Mouse (Mus musculus) gastrocnemius, postnatal 4 days (tissue): ENCODE data around the gene AC109138.7. TPM values are rescaled to one million over a fixed set of nuclear protein-coding genes. Genes with fewer than 3 reads are reported as not detected.

ENCODE experiments used
- DNase-seq, 2 experiments: peaks; one replicate each; pipeline ENCODE4 v3.0.0; 2021 to 2022; ENCODE audit warnings: low spot score in 2 of 2, mixed read lengths in 2 of 2
- total RNA-seq, 2 experiments: library from RNA; stranded (reverse); gene quantifications; 2 replicates each; pipeline ENCODE4 v1.2.3; 2021

Gene AC109138.7
- total RNA-seq, 2 experiments from 2014 or later, result not detected

DNA sequence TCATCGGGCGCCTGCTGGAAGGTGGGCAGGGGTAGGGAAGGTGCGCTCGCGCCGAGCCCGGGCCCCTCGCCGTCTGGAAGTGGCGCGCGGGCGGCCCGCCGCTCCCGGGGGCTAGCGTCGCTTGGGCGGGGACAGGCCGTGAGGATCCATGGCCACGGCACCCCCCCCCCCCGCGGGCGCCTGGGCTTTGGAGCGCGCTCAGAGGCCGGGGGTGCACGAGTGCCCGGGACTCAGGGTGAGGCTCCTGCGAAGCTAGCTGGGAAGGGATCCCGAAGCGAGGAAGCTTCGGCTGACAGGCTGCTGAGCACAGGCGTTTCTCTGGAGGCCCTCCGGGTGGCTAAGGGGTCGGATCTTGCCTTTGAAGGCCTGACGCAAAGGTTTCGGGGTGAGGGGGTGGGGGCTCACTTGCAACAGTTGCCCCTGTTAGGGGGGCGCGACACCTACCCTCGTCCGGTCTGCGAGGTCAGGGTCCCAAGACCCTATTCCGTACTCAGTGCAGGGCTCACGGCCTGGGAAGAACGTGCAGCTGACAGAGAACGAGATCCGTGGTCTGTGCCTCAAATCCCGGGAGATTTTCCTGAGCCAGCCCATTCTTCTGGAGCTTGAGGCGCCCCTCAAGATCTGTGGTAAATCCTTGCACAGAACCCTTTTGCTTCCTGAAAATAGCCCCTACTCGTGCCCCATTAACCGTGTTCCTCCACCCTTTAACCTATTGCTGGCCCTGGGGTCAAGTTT lies 21.7 kb upstream of the AC109138.7 start:
- DNase-seq, result no peak

DNA sequence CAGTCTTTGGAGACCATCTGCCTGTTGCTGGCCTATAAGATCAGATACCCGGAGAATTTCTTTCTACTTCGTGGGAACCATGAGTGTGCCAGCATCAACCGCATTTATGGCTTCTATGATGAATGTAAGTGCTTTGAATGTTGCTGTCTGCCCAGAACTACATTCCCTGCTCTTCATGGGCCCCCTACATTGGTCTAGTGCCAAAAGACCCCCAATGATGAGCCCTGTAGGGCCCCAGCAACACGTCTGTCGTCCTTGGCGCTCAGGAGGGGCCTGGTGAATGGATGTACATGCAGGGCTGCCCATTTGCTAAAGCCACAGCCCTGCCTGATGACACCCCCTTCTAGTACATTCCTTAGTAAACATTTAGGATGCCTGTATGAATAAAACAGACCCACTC lies 21.0 kb upstream of the AC109138.7 start:
- DNase-seq, result no peak

DNA sequence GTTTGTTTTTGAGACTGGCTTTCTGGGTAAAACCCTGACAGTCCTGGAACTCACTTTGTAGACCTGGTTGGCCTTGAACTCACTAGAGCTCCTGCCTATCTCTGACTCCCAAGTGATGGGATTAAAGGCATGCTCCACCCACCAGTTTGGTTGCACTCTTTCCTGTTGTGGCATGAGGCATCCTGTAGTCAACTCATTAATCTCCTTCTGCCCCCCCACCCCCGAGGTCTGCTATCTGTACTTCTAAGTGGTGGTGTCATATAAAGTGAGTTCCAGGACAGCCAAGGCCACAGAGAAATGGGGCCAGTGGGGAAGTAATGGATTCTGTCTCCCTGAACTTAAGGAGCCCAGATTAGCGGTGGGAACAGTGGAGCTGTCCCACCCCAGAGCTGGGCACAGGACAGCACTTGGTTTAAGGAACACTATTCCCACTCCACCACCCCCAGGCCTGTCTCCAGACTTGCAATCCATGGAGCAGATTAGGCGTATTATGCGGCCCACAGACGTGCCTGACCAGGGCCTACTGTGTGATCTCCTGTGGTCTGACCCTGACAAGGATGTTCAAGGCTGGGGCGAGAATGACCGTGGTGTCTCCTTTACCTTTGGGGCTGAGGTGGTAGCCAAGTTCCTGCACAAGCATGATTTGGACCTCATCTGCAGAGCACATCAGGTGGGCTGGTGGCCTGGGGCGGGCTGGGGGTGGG lies 20.0 kb upstream of the AC109138.7 start:
- DNase-seq, result no peak

DNA sequence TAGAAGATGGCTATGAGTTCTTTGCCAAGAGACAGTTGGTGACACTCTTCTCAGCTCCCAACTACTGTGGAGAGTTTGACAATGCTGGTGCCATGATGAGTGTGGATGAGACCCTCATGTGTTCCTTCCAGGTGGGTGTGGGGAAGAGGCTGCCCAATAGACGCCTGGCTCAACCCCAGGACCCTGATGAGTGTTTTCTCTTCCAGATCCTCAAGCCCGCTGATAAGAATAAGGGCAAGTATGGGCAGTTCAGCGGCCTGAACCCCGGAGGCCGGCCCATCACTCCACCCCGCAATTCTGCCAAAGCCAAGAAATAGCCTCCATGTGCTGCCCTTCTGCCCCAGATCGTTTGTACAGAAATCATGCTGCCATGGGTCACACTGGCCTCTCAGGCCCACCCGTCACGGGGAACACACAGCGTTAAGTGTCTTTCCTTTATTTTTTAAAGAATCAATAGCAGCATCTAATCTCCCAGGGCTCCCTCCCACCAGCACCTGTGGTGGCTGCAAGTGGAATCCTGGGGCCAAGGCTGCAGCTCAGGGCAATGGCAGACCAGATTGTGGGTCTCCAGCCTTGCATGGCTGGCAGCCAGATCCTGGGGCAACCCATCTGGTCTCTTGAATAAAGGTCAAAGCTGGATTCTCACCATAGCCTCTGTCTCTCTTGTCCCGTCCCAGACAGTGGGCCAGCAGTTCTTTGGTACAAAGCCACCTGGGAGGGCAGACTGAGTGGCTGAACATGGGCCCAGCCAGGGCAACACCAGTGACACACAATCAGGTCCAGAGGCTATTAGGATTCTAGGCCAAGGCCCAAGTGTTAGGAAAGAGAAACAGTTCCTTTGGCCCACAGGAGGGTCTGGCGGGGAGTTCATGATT lies 19.1 kb upstream of the AC109138.7 start:
- DNase-seq, result no peak

DNA sequence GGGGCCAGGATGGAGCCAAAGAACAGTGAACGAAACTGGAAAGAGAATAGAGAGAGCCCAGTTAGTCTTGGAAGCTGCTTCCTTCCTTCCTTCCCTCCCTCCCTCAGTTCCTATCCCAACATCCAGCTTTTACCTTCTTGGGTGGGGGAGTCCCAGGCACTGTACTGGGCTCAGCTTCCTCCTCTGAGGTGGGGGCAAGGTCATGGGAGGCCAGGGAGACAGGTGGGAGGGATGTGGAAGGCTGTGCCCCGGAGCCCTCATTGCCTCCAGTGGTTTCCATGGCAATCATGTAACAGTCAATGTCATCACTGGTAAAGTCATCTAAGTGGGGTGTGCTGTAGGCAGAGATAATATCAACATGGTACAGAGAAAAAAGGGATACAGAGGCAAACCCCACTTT lies 18.1 kb upstream of the AC109138.7 start:
- no peak for DNase-seq

DNA sequence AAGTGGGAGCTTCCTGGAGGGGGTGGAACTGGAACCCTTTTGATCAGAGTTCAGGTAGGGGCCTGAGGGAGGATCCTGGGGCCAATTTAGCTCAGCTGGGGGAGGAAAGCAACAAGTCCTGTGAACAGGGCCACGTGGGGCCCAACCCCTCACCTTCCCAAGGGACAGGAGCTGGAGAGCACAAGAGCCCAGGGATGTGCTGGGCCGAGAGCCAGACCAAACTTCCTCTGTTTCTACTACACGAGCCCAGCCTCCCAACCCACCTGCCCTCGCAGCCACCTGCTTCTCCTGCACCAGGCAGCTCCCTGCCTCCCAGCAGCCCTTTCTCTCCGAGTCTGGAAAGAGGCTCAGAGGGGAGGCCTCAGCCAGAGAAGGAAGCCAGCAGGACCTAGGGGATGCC lies 17.6 kb upstream of the AC109138.7 start:
- DNase-seq, result no peak

DNA sequence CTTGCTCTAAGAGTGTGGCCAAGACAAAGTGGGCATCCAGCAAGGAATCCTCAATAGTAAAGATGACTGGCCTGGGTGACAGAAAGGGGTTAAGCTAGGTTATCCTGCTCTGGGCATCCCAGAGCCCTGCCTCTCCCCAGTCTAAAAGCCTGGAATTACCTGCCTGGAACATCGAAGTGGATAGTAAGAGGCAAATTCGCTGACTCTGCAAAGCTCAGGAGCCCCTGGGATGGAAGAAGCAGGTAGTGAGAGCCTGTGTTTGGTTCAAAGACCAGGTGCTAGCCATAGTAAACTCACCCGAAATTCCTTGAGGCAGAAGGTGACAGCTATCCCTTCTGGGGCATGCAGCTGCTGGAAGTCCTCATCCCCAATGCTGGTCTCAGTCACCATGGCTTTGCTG lies 17.0 kb upstream of the AC109138.7 start:
- DNase-seq, result no peak

DNA sequence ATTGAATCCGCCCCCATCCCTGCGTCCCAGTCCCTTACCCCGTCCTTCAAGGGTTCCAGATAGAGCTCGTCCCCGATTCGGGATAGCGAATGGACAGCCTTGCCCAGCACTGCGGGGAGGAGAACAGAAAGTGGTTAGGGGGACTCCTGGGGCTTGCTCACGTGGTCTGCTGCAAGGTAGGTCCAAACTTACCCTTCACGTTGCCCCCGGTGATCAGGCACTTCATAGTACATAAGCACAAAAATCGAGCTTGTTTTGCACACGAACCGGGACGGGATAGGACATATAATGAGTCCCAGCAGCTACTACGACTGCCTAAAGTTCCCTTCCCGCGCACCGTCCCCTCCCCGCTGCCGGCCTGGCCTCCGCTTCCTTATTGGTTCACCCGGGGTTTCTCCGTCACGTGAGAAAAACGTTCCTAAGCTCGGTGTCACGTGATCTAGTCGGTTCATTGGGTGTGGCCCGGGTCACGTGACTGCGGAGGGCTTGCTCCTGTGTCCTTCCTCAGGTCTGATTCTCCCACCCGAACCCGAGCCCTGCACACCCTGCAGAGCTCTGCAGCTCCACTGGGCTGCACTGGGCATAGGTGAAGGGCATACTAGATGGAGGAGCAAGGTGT lies 12.8 kb upstream of the AC109138.7 start, which contains the start of gene Rad9a:
Gene Rad9a (minus strand): TSS at position 372 of the 619 bp plus-strand sequence.
- peak; percentile 91 to 96 for DNase-seq

DNA sequence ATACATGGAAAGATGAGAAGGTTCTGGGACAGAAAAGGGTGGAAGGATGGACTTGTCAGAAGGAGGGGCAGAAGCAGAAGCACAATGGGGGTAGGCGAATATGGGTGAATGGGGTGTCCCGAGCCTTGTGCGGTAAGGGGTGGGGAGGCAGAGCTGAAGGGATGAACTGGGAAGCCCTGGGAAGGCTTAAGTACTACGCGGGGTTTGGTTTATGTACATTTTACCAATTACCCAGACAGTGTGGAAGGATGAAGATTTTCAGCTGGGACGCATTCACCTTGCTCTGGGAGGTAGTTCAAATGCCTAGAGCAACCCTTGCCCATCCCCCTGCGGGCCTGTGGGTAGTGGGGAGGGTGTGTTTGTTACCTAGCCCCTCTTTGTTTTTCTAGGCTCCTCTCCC lies 12.0 kb upstream of the AC109138.7 start:
- DNase-seq, result no peak

DNA sequence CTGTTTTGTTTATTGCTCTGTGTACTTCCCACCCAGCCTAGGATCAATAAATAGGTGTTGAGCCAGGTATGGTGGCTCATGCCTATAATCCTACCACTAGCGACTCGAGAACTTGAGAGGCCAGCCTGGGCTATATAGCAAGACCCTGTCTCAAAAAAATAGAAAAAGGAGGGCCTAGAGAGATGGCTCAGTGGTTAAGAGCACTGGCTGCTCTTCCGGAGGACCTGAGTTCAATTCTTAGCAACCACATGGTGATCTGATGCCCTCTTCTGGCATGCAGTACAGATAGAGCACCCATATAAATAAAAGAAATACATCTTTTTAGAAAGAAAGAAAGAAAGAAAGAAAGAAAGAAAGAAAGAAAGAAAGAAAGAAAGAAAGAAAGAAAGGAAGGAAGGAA lies 11.0 kb upstream of the AC109138.7 start:
- DNase-seq, result no peak

DNA sequence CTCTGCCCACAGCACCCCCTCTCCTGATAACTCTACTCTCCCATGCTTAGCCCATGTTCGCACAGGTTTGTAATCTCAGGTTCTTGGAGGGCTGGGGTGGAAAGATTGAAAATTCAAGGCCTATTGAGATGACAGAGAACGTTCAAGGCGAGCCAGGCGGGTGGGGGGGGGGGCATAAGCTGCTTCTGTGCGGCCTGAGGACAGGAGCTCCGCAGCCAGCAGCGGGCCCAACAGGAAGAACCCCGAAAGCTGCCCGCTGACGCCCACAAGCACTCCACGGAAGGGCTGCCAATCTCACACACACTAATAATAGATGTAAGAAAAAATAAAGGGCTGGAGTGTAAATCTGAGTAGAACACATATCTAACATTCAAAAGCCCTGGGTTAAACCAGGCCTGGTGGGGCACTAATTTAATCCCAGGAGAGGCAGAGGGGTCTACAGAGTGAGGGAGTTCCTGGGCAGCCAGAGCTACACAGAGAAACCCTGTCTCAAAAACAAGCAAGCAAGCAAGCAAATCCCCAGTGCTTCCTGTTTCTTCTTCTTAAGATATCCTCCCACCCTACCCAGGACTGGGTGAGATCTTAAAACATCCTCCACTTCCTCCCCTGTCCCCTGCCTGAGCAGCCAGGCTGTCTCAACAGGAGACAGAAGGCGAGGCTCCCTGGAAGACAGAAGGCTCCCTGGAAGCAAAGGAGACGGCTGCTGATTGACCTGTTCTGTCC lies 10.4 kb upstream of the AC109138.7 start:
- DNase-seq, result no peak

DNA sequence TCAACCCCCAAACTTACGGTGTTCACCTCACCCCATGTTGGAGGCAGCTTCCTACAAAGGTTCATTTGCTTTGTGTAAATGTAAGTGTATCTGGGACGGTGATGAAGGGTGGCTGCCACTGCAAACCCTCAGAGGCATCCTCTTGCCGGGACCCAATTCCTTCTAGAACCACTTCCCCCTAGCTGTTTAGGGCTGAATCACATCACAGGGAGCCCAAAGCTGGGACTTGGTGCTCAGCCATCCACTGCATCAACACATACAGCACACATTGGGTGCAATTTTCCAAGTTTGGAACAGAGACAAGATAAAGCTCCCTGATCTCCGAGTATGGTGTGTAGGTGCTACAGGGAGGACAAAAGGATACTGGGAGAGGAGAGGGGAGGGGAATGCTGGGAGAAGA lies 9.3 kb upstream of the AC109138.7 start:
- no peak for DNase-seq

DNA sequence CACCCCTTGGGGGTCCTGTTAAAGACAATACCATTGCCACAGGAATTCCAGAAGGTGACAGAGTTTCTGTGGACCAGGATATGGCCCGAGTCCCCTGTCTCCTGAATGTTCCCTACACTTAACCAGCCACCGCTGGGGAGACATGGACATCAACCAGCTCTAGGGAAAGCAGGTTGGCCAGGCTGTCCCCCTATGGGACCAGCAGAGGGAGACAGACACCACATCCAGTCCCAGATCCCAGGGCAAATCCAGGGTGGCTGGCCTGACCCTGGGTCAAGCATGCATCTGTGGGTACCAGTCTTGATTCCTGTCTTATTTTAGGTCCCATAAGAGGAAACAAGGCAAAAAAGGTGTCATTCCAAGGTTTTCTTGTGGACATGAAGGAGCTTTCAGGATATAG lies 7.2 kb upstream of the AC109138.7 start:
- peak; percentile 32 to 66 for DNase-seq

DNA sequence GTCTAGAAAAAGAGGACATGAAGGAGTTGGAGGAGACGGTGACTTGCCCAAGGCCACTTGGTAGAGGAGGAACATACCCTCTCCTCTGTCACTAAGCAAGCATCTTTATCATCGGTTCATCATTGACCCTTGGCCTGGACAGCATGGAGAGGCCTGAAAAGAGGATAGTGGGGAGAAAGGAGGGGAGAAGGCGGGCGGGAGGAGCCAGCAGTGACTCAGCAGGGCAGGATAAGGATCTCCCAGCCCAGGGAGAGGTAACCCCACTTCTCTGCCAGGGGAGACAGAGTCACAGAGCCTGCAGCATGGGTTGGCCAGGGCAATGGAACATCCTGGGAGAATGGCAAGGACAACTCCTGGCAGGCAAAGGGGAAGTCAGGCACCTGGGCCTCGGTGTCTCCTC lies 5.6 kb upstream of the AC109138.7 start:
- no peak for DNase-seq

DNA sequence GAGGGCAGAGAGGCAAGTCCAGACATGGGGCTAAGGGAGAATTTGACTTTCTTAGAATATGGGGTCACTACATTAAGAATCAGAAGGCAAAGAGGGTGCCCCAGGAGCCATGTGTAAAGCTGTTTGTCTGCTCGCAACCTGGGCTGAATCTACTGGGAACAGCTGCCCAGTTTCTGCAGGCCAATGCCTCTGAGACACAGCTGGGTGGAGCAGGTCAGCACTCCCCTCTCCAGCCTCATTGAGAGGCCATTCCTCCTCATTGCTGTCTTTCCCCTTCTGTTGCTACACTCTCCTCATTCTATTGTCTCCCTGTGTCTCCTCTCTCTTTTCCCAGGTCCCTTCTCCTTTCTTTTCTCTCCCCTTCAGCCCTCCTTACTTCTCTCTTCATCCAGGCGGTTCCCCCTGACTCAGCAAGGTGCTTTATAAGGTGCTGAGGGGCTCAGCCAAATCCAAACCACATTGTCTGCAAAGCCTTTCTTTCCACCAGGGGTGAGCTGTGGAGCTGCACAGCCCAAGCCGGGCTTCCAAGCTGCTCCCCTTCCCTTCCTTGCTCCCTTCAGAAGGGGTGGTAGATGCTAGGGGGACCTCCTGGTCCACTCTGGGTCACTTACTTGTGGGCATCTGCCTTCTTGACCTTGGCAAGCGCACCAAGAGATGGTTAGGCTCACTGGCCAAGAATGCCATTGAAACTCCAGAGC lies 2.1 kb upstream of the AC109138.7 start:
- DNase-seq, result no peak

DNA sequence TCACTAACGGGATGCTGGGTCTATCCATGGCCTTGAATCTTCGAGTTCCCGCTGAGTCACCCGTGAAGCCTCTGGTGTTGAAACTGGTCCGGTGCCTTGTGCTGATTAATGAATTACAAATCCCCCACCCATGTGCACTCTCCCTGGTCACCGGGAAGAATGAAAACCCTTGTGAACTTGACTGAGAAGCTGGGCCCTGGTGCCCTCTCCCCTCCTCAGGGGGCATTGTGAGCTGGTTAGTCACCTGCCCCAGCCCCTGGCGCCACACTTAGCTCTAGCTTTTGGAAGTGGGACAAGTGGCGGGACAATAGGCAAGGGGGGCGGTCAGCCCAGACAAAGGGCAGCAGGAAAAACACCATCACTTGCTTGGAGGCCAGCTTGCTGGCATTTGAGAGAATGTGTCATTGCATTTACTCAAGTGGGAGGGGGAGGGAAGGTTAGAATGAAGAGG lies 608 bp upstream of the AC109138.7 start:
- DNase-seq, result no peak

DNA sequence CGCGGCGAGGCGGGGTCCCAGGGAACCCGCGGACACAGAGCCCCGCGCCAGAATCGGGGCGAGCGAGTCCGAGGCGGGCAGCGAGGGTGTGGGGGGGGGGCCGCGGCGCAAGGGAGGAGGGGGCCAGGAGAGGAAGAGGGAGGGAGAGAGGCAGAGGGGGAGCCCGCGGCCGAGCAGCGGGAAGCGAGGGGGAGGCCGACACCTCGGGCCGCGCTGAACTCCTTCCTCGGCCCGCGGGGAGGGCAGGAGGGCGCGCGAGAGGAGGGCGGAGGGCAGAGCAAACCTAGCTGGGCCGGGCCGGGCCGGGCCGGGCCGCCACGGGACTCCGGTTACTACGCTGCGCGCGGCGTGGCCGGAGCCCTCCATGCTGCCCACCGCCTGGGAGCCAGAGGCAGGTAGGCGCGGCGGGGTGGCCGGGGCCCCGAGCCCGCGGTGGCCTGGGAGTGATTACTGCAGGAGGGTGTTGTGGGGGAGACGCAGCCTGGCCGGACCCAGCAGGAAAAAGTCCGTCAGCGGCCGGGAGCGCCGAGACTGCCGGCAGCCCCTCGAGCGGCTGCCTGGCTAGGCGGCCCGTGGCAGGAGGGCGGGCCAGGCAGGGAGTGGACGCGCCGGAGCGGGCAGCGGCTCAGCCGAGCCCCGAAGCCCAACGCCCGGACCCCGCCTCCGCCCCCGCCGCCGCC lies 754 bp downstream of the AC109138.7 start:
- DNase-seq, result peak in 1 of 2 experiments; percentile 36

DNA sequence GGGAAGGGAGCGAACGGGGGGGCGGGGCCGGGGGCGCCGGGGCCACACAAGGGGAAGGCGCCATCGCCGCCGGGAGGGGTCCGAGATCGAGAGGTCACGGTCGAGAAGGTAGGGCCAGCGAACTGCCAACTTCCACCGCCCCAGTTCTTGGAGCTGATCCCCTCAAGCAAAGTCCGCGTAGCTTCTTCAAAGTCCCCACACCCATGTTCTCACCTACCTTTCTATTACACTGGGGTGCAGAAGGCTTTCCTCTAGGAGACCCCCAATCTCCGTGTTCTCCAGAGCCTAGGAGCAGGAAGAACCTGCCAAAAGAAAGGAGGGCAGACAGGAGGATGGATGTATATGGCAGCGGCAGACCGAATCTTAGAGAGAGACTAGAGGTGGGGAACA lies 1.3 kb downstream of the AC109138.7 start:
- DNase-seq, result no peak

DNA sequence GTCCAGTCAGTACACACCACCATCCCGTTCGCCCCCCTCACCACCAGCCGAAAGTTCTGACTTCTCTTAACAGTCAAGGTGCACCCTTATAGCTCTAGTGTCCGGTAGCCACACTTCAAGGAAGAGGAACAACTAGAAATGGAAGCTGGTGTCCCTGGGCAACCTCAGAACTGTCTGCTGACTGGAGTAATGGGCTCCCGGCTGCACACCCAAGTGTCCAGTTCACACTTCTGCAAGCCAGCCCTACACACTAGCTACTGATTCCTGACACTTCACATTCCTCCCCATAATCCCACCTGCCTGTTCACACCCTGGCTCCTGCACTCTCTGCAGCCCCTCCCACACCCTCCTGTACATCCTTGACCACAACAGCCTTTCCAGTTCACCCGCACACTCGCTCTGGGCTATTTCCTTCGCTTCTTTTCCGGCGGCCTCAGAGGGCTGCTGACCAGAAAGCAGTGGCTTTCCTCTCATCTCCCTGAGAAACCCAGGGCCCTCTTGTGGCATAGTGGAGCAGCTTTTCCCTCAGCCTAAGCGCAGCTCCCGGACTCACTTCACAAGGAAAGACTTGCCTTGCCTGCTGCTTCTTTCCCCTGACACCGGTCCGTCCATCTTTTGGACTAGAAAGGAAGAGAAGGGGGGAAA lies 2.0 kb downstream of the AC109138.7 start:
- peak in 1 of 2 experiments; percentile 35 for DNase-seq
